Mouse (Mus musculus) stomach, embryonic 14.5 days (tissue): ENCODE measurements around the gene Gm572. TPM values are rescaled to one million over a fixed set of nuclear protein-coding genes. Genes with fewer than 3 reads are reported as not detected.

Experiments used
- ATAC-seq: fragments of 200-750 bp; cut with Nextera tagmentation; 2 replicates; pipeline ENCODE4 v1.8.0; 2017; ENCODE audit warnings: low read depth, moderate TSS enrichment; ENCODE audit not compliant: insufficient number of reproducible peaks, insufficient read depth, low FRiP score
- H3K27ac ChIP-seq: fragments of 300-500 bp; sonication (generic); 2 replicates; pipeline ENCODE4 v1.5.1; 2014; ENCODE audit warnings: mild to moderate bottlenecking, low read length, moderate library complexity, mixed read lengths
- H3K27me3 ChIP-seq: fragments of 300-500 bp; sonication (generic); 2 replicates; pipeline ENCODE4 v1.6.1; 2014; ENCODE audit warnings: low read length, control low read depth, mixed read lengths; ENCODE audit not compliant: control insufficient read depth, insufficient read depth
- H3K36me3 ChIP-seq: fragments of 300-500 bp; sonication (generic); 2 replicates; pipeline ENCODE4 v1.6.1; 2014; ENCODE audit warnings: mild to moderate bottlenecking, control low read depth, low read length, moderate library complexity, mixed read lengths; ENCODE audit not compliant: control insufficient read depth, insufficient read depth
- H3K4me1 ChIP-seq: fragments of 300-500 bp; sonication (generic); 2 replicates; pipeline ENCODE4 v1.6.1; 2014; ENCODE audit warnings: low read length, control low read depth, mixed read lengths; ENCODE audit not compliant: control insufficient read depth, insufficient read depth
- H3K4me2 ChIP-seq: fragments of 300-500 bp; sonication (generic); replicated peaks from 2 replicates; pipeline ENCODE4 v1.6.1; 2014; ENCODE audit warnings: low read depth, low read length, control low read depth
- H3K4me3 ChIP-seq: fragments of 300-500 bp; sonication (generic); 2 replicates; pipeline ENCODE4 v1.5.1; 2014; ENCODE audit warnings: low read depth, low read length, control low read depth
- H3K9ac ChIP-seq: fragments of 300-500 bp; sonication (generic); replicated peaks from 2 replicates; pipeline ENCODE4 v1.6.1; 2014; ENCODE audit warnings: low read depth, mild to moderate bottlenecking, control low read depth, low read length, moderate library complexity, mixed read lengths
- H3K9me3 ChIP-seq: fragments of 300-500 bp; sonication (generic); 2 replicates; pipeline ENCODE4 v1.6.1; 2016; ENCODE audit warnings: low read depth, low read length, control low read depth; ENCODE audit not compliant: control insufficient read depth
- WGBS: fragments of 180-500 bp; shearing (Covaris S2); extraction: QIAGEN DNeasy Blood & Tissue Kit; methylation state at CpG from one replicate; pipeline ENCODE4 v1.1.7; 2014; 5-methylcytosine and 5-hydroxymethylcytosine counted together
- polyA plus RNA-seq: library from polyadenylated mRNA; unstranded; fragments of >200 nt; fragmentation: Nextera tagmentation; extraction: Ambion mirVana; gene quantifications from 2 replicates; pipeline ENCODE4 v1.2.1, GENCODE M21; 2014

The Gm572 gene
- polyA plus RNA-seq, 1 experiment from 2014 or later: not detected

DNA sequence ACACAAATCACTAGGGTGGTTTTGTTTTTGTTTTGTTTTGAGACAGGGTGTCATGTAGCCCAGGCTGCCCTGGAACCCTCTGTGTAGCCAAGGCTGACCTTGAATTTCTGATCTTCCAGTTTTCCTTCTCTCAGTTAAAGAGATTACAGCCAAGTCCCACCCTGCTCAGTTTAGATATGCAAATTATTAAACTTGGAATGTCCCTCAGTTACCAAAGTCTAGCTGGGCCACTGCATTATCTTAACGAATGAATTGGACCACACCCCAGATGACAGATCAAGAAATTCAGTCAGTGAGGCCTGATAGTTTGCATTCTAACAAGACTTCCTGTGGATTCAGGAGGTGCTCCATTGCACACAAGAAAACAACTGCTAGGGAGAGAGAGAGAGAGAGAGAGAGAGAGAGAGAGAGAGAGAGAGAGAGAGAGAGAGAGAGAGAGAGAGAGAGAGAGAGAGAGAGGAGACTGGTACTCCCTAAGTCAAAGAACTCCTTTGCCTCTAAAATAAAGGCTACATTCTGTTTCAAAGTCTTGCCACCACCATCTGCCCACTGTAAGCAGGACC lies 37.5 kb downstream of the Gm572 start:
- H3K4me3 ChIP-seq: no peak overlapping the region
- no peaks in the 10 kb centered on the region for H3K27me3 ChIP-seq
- H3K27ac ChIP-seq: no peak overlapping the region
- H3K4me1 ChIP-seq: peaks cover 14% of the 10 kb centered on the region
- H3K4me2 ChIP-seq: no peak overlapping the region
- no peak for ATAC-seq
- WGBS: 66% methylated on average over 1 of the region's 1 CpGs
- no peak overlapping the region for H3K9ac ChIP-seq
- H3K9me3 ChIP-seq: no peaks in the 10 kb centered on the region
- no peaks in the 10 kb centered on the region for H3K36me3 ChIP-seq

DNA sequence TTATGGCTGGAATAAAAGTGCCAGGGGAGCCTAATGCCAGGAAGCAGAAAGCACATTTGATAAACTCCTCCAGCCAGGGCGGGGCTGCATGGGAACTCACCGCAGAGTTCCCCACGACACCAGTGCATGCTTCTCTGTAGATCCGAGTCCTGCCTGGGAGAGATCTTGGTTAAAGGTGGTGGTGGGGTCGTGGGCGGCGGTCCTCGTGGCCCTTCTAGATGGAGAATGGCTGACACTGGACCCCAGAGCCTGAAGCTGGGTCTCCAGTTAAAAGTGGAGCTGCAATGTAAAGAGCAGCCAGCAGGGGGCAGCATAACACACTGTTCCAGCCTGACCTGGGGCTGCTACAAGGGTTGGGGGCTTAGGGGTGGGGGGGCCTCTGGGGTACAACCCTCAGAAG lies 38.3 kb downstream of the Gm572 start:
- Histone ChIP-seq H3K4me1 (peaks cover 10% of the 10 kb centered on the region), H3K9ac (no peak overlapping the region), H3K4me2 (0 out of 2 replicates have a peak overlapping the region, but pooled peaks have one; percentile 4), H3K9me3 (no peaks in the 10 kb centered on the region), H3K4me3 (no peak overlapping the region), H3K27ac (no peak overlapping the region), H3K36me3 (no peaks in the 10 kb centered on the region), H3K27me3 (no peaks in the 10 kb centered on the region)
- 18% methylated on average over 8 of the region's 8 CpGs for WGBS
- no peak for ATAC-seq

GRCm38 (mm10) chr4:148682961-148683360 lies 39.8 kb downstream of the Gm572 start:
- Histone ChIP-seq H3K27me3 (no peaks in the 10 kb centered on the region), H3K36me3 (no peaks in the 10 kb centered on the region), H3K9me3 (no peaks in the 10 kb centered on the region), H3K9ac (no peak overlapping the region), H3K27ac (no peak overlapping the region), H3K4me3 (no peak overlapping the region), H3K4me1 (peaks cover 10% of the 10 kb centered on the region), H3K4me2 (no peak overlapping the region)
- no peak for ATAC-seq
- WGBS: 94% methylated on average over 4 of the region's 4 CpGs

GRCm38 (mm10) chr4:148683539-148683938 lies 40.4 kb downstream of the Gm572 start:
- no peak for ATAC-seq
- H3K9ac ChIP-seq: no peak overlapping the region
- H3K36me3 ChIP-seq: no peaks in the 10 kb centered on the region
- H3K4me2 ChIP-seq: no peak overlapping the region
- peaks cover 10% of the 10 kb centered on the region for H3K4me1 ChIP-seq
- H3K4me3 ChIP-seq: no peak overlapping the region
- H3K9me3 ChIP-seq: no peaks in the 10 kb centered on the region
- H3K27me3 ChIP-seq: no peaks in the 10 kb centered on the region
- no peak overlapping the region for H3K27ac ChIP-seq
- 68% methylated on average over 13 of the region's 13 CpGs for WGBS

GRCm38 (mm10) chr4:148686491-148686941 lies 43.4 kb downstream of the Gm572 start:
- peak; percentile 44 for ATAC-seq
- Histone ChIP-seq H3K4me1 (peaks cover 10% of the 10 kb centered on the region), H3K4me3 (no peak overlapping the region), H3K27ac (peak overlapping the region; percentile 27), H3K27me3 (no peaks in the 10 kb centered on the region), H3K4me2 (no peak overlapping the region), H3K36me3 (no peaks in the 10 kb centered on the region), H3K9ac (no peak overlapping the region), H3K9me3 (no peaks in the 10 kb centered on the region)
- 24% methylated on average over 14 of the region's 14 CpGs for WGBS

DNA sequence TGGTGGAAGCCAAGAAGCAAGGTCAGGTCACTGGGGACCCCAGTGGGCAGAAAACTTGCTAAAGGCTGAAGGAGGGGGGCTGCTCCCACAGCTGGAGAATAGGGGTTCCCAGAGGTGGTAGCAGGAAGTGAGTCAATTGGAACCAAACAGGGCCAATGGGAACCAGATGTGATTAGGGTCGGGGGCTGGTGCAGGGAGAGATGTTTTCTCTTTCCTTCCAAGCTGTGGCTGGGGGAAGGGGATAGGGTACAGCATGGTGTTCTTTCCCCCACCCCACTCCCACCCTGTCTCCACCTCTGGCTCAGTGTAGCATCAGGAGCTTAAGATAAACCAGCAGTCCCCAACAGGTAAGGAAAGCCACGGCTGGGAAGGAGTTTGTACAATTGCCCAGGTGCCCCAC lies 45.0 kb downstream of the Gm572 start:
- no peak for ATAC-seq
- H3K36me3 ChIP-seq: no peaks in the 10 kb centered on the region
- no peaks in the 10 kb centered on the region for H3K27me3 ChIP-seq
- peaks cover 10% of the 10 kb centered on the region for H3K4me1 ChIP-seq
- 45% methylated on average over 2 of the region's 2 CpGs for WGBS
- no peak overlapping the region for H3K9ac ChIP-seq
- no peak overlapping the region for H3K4me2 ChIP-seq
- H3K27ac ChIP-seq: no peak overlapping the region
- H3K9me3 ChIP-seq: no peaks in the 10 kb centered on the region
- no peak overlapping the region for H3K4me3 ChIP-seq

- Histone ChIP-seq H3K4me3 (no peak overlapping the region), H3K4me1 (peaks cover 10% of the 10 kb centered on the region), H3K9ac (no peak overlapping the region), H3K27ac (no peak overlapping the region), H3K9me3 (no peaks in the 10 kb centered on the region), H3K4me2 (no peak overlapping the region), H3K36me3 (no peaks in the 10 kb centered on the region), H3K27me3 (no peaks in the 10 kb centered on the region)
- 65% methylated on average over 4 of the region's 4 CpGs for WGBS
- ATAC-seq: no peak
Observed at GRCm38 (mm10) chr4:148691185-148691584, 48.1 kb downstream of the Gm572 start.

- Histone ChIP-seq H3K27ac (no peak overlapping the region), H3K4me2 (no peak overlapping the region), H3K27me3 (no peaks in the 10 kb centered on the region), H3K9me3 (no peaks in the 10 kb centered on the region), H3K36me3 (no peaks in the 10 kb centered on the region), H3K9ac (no peak overlapping the region), H3K4me1 (no peaks in the 10 kb centered on the region), H3K4me3 (no peak overlapping the region)
- no peak for ATAC-seq
- 79% methylated on average over 7 of the region's 7 CpGs for WGBS
Observed at GRCm38 (mm10) chr4:148693417-148693959, 50.4 kb downstream of the Gm572 start.

GRCm38 (mm10) chr4:148704756-148705155 lies 61.6 kb downstream of the Gm572 start:
- Histone ChIP-seq H3K4me1 (peaks cover 9% of the 10 kb centered on the region; the same call in 1 of the 2 replicates), H3K9me3 (no peaks in the 10 kb centered on the region), H3K36me3 (no peaks in the 10 kb centered on the region), H3K4me2 (no peak overlapping the region), H3K4me3 (no peak overlapping the region), H3K27ac (no peak overlapping the region), H3K9ac (no peak overlapping the region), H3K27me3 (no peaks in the 10 kb centered on the region)
- no peak; the same call in 1 of the 2 replicates for ATAC-seq
- WGBS: 41% methylated on average over 3 of the region's 3 CpGs
